Mouse (Mus musculus): ENCODE measurements at regions not wholly inside any gene's neighbourhood (a gene's known extent, or its start where the extent isn't known, plus 50 kb on each side); places are given as distances from the start of the nearest gene placed in this dataset.

DNA sequence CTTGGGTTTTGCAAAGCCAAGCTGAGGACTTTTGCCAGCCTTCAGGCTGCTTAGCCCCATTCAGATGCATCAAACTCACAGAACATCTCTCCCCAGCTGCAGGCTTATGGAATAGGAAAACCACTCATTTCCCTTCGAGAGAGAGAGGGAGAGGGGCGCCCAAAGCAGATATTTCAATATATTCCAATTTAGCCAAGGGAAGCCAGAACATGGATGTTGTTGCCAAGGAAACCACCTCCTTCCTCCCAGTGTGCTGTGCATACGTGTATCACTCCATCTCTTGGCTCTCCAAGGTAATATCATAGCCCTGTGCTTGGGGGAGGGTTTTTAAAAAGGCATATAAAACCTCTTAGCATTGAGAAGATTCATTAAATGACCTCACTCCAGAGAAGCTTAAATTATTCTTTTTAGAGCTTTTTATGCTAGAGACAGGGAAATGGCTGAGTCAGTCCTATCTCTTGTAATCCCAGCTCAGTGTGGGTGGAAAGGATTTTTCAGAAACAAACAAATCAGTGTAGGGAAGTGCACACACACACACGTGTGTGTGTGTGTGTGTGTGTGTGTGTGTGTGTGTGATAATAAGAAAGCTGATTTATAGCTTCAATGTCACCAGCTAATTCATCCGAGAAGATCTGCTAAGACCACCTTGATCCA, 245.1 kb downstream of the Rps24 start:
- Histone ChIP-seq H3K27me3 (ENCODE audit: insufficient read depth, low read length) (no peaks in the 10 kb centered on the region), H3K4me3 (replicated peaks; ENCODE audit: low read length) (no peak overlapping the region), H3K9me3 (ENCODE audit: low read length) (no peaks in the 10 kb centered on the region), H3K4me1 (replicated peaks; ENCODE audit: low read depth, low read length) (no peaks in the 10 kb centered on the region), H3K36me3 (ENCODE audit: insufficient read depth, low read length) (no peaks in the 10 kb centered on the region)
- TF ChIP-seq POU5F1 (IDR thresholded peaks at IDR 0.05; ENCODE audit: borderline replicate concordance, low read length) = no peak
- no peak for TF ChIP-seq NANOG (IDR thresholded peaks at IDR 0.05; ENCODE audit: borderline replicate concordance, low read length)
- TF ChIP-seq CTCF (conservative IDR thresholded peaks at IDR 0.05; ENCODE audit: low read length) = no peak

DNA sequence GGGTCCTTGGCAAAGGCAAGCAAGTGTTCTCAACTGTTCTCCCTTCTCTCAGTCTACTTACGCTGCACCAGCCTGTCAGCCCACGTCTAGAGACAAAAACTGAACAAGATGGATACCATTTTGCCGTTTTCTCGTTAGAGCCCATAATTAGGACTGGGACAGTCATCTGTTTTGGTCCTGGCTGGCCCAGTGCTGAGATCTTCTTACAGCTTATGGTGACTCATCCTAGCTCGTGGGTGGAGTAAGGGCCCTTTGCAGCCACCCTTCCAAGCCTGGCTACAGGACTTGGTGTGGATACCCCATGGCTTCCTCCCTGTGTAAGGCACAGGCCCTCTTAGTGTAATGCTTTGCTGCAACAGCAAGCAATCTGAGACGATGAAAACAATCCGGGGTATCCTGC, 246.4 kb downstream of the Rps24 start:
- H3K36me3 ChIP-seq (ENCODE audit: insufficient read depth, low read length) = no peaks in the 10 kb centered on the region
- H3K4me1 ChIP-seq (replicated peaks; ENCODE audit: low read depth, low read length) = no peaks in the 10 kb centered on the region

DNA sequence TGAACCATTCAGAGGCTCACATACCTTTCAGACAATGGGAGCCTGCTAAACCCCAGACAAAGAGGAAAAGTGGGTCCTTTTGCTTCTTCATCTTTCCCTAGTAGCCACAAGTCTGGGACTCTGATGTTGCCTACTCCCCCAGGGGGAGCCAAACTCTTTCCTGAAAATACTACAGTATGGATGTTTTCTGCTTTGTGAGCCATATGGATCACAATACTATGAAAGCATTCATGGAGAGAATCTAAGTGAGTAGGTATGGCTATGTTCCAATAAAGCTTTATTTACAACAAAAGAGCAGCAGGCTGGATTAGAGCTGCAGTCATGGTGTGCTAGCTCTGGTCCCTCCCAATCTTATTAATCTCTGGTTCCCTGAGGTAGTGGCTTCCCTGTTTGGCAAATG, 251.9 kb downstream of the Rps24 start:
- no peaks in the 10 kb centered on the region for H3K9me3 ChIP-seq (ENCODE audit: low read length)
- no peak for TF ChIP-seq POU5F1 (IDR thresholded peaks at IDR 0.05; ENCODE audit: borderline replicate concordance, low read length)
- no peak for TF ChIP-seq CTCF (conservative IDR thresholded peaks at IDR 0.05; ENCODE audit: low read length)
- TF ChIP-seq NANOG (IDR thresholded peaks at IDR 0.05; ENCODE audit: borderline replicate concordance, low read length) = no peak

More for the DNA sequence above, 246.4 kb downstream of the Rps24 start:
- no peaks in the 10 kb centered on the region for H3K9me3 ChIP-seq (ENCODE audit: low read length)
- TF ChIP-seq CTCF (conservative IDR thresholded peaks at IDR 0.05; ENCODE audit: low read length) (no peak), NANOG (IDR thresholded peaks at IDR 0.05; ENCODE audit: borderline replicate concordance, low read length) (no peak), POU5F1 (IDR thresholded peaks at IDR 0.05; ENCODE audit: borderline replicate concordance, low read length) (no peak)
- no peak overlapping the region for H3K4me3 ChIP-seq (replicated peaks; ENCODE audit: low read length)
- no peaks in the 10 kb centered on the region for H3K27me3 ChIP-seq (ENCODE audit: insufficient read depth, low read length)

DNA sequence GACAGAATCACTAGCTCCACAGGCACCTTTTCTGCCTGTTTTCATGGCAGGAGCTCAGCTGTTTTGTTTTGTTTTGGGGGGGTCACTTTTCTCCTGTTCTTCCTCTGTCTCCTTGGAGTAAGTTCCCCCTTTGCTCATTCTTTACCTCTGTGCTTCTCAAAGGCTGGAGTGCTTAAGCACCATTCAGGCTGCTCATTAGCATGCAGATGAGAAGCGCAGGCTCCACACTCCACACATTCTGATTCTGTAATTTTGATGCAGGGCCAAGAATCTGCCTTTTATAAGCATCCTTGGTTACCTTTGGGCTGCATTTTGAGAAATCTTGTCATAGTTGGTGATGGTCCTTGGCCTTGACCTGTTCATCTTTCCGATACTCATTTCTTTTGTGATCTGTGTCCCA, 257.5 kb downstream of the Rps24 start:
- Histone ChIP-seq H3K4me3 (replicated peaks; ENCODE audit: low read length) (no peak overlapping the region), H3K9me3 (ENCODE audit: low read length) (no peaks in the 10 kb centered on the region), H3K36me3 (ENCODE audit: insufficient read depth, low read length) (no peaks in the 10 kb centered on the region), H3K4me1 (replicated peaks; ENCODE audit: low read depth, low read length) (no peaks in the 10 kb centered on the region), H3K27me3 (ENCODE audit: insufficient read depth, low read length) (no peaks in the 10 kb centered on the region)
- TF ChIP-seq POU5F1 (IDR thresholded peaks at IDR 0.05; ENCODE audit: borderline replicate concordance, low read length) = no peak
- TF ChIP-seq NANOG (IDR thresholded peaks at IDR 0.05; ENCODE audit: borderline replicate concordance, low read length) = no peak
- no peak for TF ChIP-seq CTCF (conservative IDR thresholded peaks at IDR 0.05; ENCODE audit: low read length)

More for the DNA sequence above, 251.9 kb downstream of the Rps24 start:
- H3K4me1 ChIP-seq (replicated peaks; ENCODE audit: low read depth, low read length) = no peaks in the 10 kb centered on the region
- no peaks in the 10 kb centered on the region for H3K27me3 ChIP-seq (ENCODE audit: insufficient read depth, low read length)
- H3K4me3 ChIP-seq (replicated peaks; ENCODE audit: low read length) = no peak overlapping the region
- H3K36me3 ChIP-seq (ENCODE audit: insufficient read depth, low read length) = no peaks in the 10 kb centered on the region

DNA sequence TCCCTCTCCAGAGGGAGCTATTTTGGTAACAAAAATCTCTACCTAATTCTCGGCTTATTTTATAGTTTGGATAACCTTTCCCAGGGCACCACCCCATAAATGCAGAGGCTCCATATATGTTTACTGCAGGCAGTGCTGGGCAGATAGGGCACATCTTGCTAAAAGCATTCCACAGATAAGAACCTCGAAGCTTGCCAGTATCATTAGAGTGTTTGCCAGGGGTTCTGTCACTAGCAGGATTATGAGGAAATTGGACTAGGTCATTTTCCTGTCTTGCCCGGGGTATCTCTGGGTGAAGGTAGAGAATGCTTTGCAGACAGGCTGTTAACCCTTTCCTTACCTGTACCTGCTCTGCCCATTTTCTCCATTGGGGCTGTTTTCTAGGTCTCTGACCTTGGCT, 258.8 kb downstream of the Rps24 start:
- H3K36me3 ChIP-seq (ENCODE audit: insufficient read depth, low read length) = no peaks in the 10 kb centered on the region
- no peak overlapping the region for H3K4me3 ChIP-seq (replicated peaks; ENCODE audit: low read length)
- no peaks in the 10 kb centered on the region for H3K4me1 ChIP-seq (replicated peaks; ENCODE audit: low read depth, low read length)
- H3K9me3 ChIP-seq (ENCODE audit: low read length) = no peaks in the 10 kb centered on the region
- H3K27me3 ChIP-seq (ENCODE audit: insufficient read depth, low read length) = no peaks in the 10 kb centered on the region
- TF ChIP-seq NANOG (IDR thresholded peaks at IDR 0.05; ENCODE audit: borderline replicate concordance, low read length) (no peak), CTCF (conservative IDR thresholded peaks at IDR 0.05; ENCODE audit: low read length) (no peak), POU5F1 (IDR thresholded peaks at IDR 0.05; ENCODE audit: borderline replicate concordance, low read length) (no peak)

DNA sequence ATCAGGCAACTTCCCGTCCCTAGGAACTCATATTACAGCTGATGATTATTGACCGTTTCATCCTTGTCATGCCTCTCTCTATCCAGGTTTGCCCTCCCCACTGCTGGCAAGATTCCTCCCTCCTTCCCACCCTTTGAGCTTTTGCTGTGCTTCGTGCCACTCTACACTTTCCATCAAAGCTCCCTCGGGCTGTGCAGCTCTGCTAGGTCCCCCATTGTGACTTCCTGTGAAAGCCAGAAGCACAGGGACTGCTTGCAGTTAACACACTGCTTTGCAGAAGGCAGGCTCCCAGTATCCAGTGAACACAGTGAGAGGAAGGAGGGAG, 260.5 kb downstream of the Rps24 start:
- Histone ChIP-seq H3K4me3 (replicated peaks; ENCODE audit: low read length) (no peak overlapping the region), H3K27me3 (ENCODE audit: insufficient read depth, low read length) (no peaks in the 10 kb centered on the region), H3K9me3 (ENCODE audit: low read length) (no peaks in the 10 kb centered on the region), H3K36me3 (ENCODE audit: insufficient read depth, low read length) (no peaks in the 10 kb centered on the region), H3K4me1 (replicated peaks; ENCODE audit: low read depth, low read length) (no peaks in the 10 kb centered on the region)
- TF ChIP-seq POU5F1 (IDR thresholded peaks at IDR 0.05; ENCODE audit: borderline replicate concordance, low read length) (no peak), NANOG (IDR thresholded peaks at IDR 0.05; ENCODE audit: borderline replicate concordance, low read length) (no peak), CTCF (conservative IDR thresholded peaks at IDR 0.05; ENCODE audit: low read length) (no peak)

DNA sequence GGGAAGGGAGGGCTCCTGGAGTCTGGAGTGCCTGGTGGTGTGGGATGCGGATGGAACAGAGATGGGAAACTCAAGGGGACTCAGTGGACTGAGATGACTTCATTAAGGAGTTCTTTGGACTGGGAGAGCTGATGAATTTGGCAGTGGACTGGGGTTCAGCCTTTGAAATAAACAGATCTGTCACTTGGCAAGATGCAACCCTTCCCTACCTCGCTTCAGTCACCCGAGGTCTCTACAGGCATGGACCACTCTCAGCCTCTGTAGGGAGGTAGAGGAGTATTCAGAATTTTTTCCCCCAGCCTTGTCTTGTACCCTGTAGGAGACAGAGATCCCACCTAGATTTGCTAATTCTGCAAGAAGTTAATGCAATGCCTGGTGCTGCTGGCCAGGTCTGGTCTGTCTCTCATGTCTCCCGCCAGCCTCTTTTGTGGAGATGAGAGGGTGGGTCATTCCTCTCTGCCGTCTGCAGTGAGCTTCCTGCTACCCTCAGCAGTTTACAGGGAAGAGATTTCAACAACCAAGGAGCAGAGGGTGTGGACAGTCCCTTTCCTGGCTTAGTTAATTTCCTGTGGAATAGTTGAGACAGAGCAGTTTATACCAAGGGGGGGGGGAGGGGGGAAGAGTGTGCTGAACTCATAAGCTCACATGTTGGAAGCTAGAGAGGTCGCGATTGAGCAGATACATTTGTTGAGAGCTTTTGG, 261.0 kb downstream of the Rps24 start:
- Histone ChIP-seq H3K27me3 (ENCODE audit: insufficient read depth, low read length) (no peaks in the 10 kb centered on the region), H3K4me1 (replicated peaks; ENCODE audit: low read depth, low read length) (no peaks in the 10 kb centered on the region), H3K9me3 (ENCODE audit: low read length) (no peaks in the 10 kb centered on the region), H3K4me3 (replicated peaks; ENCODE audit: low read length) (no peak overlapping the region), H3K36me3 (ENCODE audit: insufficient read depth, low read length) (no peaks in the 10 kb centered on the region)
- TF ChIP-seq POU5F1 (IDR thresholded peaks at IDR 0.05; ENCODE audit: borderline replicate concordance, low read length) (no peak), CTCF (conservative IDR thresholded peaks at IDR 0.05; ENCODE audit: low read length) (no peak), NANOG (IDR thresholded peaks at IDR 0.05; ENCODE audit: borderline replicate concordance, low read length) (no peak)

GRCm38 (mm10) chr14:24748497-24748862, 261.6 kb downstream of the Rps24 start:
- Histone ChIP-seq H3K36me3 (ENCODE audit: insufficient read depth, low read length) (no peaks in the 10 kb centered on the region), H3K4me3 (replicated peaks; ENCODE audit: low read length) (no peak overlapping the region), H3K4me1 (replicated peaks; ENCODE audit: low read depth, low read length) (no peaks in the 10 kb centered on the region), H3K27me3 (ENCODE audit: insufficient read depth, low read length) (no peaks in the 10 kb centered on the region), H3K9me3 (ENCODE audit: low read length) (no peaks in the 10 kb centered on the region)
- no peak for TF ChIP-seq CTCF (conservative IDR thresholded peaks at IDR 0.05; ENCODE audit: low read length)
- no peak for TF ChIP-seq NANOG (IDR thresholded peaks at IDR 0.05; ENCODE audit: borderline replicate concordance, low read length)
- no peak for TF ChIP-seq POU5F1 (IDR thresholded peaks at IDR 0.05; ENCODE audit: borderline replicate concordance, low read length)
